Mouse (Mus musculus): Measurements from ENCODE around the gene Gm614. TPM values are rescaled to one million over a fixed set of nuclear protein-coding genes. Genes with fewer than 3 reads are reported as not detected.
A peak's percentile ranks its signal among the peaks of the same experiment; 100 is the strongest.

Gm614 gene
- total RNA-seq, 1 experiment from 2014 or later = not detected

- DNase-seq = no peak
Measured at GRCm38 (mm10) chrX:101260441-101261325, 3.1 kb downstream of the Gm614 start.

DNA sequence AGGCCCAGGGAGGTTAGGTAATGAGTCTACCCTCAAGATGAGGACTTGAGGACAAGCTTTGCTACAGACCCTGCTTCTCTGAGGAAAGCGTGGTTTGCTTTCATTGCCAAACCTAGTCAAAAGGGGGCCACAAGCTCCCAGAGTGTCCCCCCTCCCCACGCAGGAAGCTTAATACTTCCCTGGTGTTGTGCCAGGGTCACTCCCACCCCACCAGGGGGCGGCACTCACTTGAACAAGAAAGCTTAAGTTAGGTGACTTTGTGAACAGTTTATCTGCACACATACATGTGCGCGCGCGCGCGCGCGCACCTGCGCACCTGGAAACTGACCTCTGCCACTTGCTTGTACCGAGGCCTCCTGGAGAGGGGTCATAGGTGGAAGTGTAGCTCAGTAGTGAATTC is 7.2 kb downstream of the Gm614 start:
- peak; percentile 43 for DNase-seq

DNA sequence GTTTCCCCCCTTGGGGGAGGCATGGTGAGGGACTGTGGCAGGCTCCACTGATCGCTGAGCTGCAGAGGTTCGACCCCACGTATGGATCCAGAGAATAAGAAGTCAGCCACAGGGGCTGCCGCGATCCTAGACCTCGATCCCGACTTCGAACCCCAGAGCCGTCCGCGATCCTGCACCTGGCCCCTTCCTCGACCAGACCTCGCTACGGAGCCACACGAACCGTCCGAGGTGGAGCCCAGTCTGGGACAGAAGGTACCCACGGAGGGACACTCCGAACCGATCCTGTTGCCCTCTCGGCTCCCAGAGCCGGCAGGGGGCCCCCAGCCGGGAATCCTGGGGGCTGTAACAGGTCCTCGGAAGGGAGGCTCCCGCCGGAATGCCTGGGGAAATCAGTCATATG is 9.1 kb downstream of the Gm614 start:
- DNase-seq = peak; percentile 23

- peak; percentile 91 for DNase-seq
Measured at GRCm38 (mm10) chrX:101253952-101254729, 9.7 kb downstream of the Gm614 start, which contains the start of gene Foxo4. Gene Foxo4 (plus strand): TSS chrX:101254528.

GRCm38 (mm10) chrX:101245011-101245410 is 18.8 kb downstream of the Gm614 start:
- DNase-seq = no peak

GRCm38 (mm10) chrX:101222796-101223162 is 41.0 kb downstream of the Gm614 start:
- no peak for DNase-seq

DNA sequence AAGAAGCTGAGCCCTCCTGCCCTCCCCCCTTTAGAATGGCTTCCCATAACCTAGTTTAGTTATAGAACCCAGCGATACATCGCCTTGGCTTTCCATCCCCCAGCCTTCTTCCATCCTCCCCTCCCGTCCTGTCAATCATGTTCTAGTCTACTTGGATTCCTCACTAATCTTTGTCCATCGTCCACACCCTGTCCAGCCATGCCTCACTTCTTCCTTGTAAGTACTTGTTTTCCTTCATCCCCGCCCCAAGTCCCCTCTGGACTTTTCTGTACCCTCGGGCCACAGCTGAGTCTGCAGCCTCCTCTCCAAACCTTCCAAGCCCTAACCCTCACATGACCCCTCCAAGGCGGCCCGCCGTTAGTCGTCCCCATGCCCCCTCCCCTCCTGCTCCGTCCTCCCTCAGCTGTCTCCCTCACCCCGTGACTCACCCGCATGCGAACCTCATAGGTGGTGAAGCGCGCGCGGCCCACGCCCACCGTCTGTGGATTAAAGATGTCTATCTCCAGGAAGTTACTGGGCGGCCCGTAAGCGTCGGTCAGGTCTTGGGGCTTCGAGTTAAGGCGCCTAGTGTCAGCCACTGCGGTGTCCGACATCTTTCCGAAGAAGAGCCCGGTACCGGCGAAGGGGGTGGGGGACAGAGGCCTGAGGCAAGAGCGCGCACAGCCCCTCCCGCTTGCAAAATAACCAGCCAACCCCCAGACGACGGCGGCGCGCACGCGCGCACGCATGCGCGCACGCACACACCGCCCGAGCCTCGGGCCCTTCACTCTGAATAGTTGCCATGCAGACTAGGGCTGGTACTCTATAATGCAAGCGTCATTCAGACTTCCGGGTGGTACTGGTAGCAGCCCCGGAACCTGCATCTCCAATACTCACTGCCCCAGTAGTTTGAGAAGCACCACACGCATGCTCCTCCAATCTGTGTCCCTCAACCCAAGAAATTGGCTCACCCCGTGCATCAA is 41.7 kb downstream of the Gm614 start, which contains the start of gene Snx12:
Snx12 (minus strand) TSS at position 730 of the 962 bp plus-strand sequence.
- peak; percentile 88 for DNase-seq

Other genes starting within 250 kb of the Gm614 start
- gene Tex11, start 204.3 kb downstream of the Gm614 start, total RNA-seq (2021) = not detected in 2 replicates
- 0.48 and 0.64 TPM in 2 replicates for gene Slc7a3, start 178.0 kb downstream of the Gm614 start, total RNA-seq (2021)
- 41.6 and 44.9 TPM in 2 replicates for gene Snx12, start 41.4 kb downstream of the Gm614 start, total RNA-seq (2021)
- gene Foxo4, start 9.5 kb downstream of the Gm614 start, total RNA-seq (2021) = 36.0 and 39.1 TPM in 2 replicates
- gene Il2rg, start 4.3 kb upstream of the Gm614 start, total RNA-seq (2021) = 11.7 and 37.9 TPM in 2 replicates
- not detected in 2 replicates for gene Gm20489, start 5.0 kb upstream of the Gm614 start, total RNA-seq (2021)
- 41.4 and 56.3 TPM in 2 replicates for gene Med12, start 10.0 kb upstream of the Gm614 start, total RNA-seq (2021)
- gene Nlgn3, start 35.2 kb upstream of the Gm614 start, total RNA-seq (2021) = 10.6 and 15.0 TPM in 2 replicates
- 2.7 and 72.8 TPM in 2 replicates for gene Gjb1, start 112.4 kb upstream of the Gm614 start, total RNA-seq (2021)
- 63.6 and 69.8 TPM in 2 replicates for gene Zmym3, start 156.9 kb upstream of the Gm614 start, total RNA-seq (2021)
- 218 and 232 TPM in 2 replicates for gene Nono, start 165.3 kb upstream of the Gm614 start, total RNA-seq (2021)
- gene Itgb1bp2, start 185.1 kb upstream of the Gm614 start, total RNA-seq (2021) = 0.41 and 1.0 TPM in 2 replicates